Mouse (Mus musculus) layer of hippocampus, postnatal 36 days (tissue): ENCODE measurements around the gene Rrm2. TPM values are rescaled to one million over a fixed set of nuclear protein-coding genes. Genes with fewer than 3 reads are reported as not detected.

Experiments
- DNase-seq, 2 experiments: peaks; one replicate each; pipeline ENCODE4 v3.0.0; 2022
- total RNA-seq, 2 experiments: library from RNA; stranded (reverse); gene quantifications; 2 replicates each; pipeline ENCODE4 v1.2.3; 2021

Gene Rrm2
- total RNA-seq, 2 experiments from 2014 or later = 2.5 to 3.1 TPM

- no peak for DNase-seq
Measured at GRCm38 (mm10) chr12:24750521-24750920, 42.5 kb downstream of the Rrm2 start.

DNA sequence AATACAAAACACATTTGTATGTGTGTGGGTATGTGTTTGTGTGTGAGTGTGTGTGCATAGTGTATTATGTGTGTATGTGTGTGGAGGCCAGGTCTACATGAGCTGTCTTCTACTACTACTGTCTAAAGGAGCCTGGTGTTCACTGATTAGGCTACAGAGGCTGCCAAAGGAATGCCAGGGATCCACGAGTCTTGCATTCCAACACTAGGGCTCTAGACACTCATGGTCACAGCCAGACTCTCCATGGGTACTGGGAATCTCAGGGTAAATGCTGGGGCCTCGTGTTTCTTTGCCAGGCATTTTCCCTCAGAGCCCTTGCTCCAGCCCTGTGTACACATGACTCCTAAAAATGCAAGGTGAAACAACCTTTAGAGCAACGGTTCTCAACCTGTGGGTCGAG is 45.6 kb downstream of the Rrm2 start:
- DNase-seq = no peak

GRCm38 (mm10) chr12:24754693-24755092 is 46.7 kb downstream of the Rrm2 start:
- no peak for DNase-seq

DNA sequence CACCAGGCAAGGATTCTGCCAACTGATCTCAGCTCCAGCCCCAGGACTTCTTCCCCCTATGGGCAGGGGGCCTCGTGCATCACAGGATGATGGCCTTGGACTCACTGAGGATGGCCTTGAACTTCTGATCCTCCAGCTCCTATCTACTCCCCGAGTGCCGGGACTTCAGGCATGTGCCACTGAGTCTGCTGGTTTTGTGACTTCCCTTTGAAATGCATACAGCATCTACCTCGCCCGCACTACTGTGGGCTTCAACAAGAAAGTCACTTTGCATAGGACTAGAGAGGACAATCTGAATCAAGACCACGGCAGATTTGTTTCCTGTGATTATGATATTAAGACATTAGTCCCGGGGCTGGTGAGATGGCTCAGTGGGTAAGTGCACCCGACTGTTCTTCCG is 47.4 kb downstream of the Rrm2 start:
- no peak for DNase-seq

DNA sequence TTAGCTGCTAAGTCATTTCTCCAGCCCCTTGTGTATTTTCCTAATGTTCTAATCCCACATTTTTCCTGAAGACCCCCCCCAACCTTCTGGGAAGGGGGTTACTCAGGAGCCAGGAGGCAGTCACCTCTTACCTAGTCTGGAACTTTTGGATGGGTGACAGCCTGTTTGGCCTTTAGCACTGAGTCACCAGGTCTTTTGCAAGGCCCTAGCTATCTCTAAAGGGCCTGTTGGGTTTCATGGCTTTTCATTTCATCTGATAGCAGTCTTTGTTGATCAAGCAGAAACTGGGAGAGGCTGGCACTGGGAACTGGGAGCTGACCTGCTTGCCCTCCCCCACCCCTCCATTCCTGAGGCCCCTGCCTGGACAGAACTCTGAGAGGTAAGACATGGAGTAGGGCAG is 49.3 kb downstream of the Rrm2 start:
- DNase-seq = no peak

DNA sequence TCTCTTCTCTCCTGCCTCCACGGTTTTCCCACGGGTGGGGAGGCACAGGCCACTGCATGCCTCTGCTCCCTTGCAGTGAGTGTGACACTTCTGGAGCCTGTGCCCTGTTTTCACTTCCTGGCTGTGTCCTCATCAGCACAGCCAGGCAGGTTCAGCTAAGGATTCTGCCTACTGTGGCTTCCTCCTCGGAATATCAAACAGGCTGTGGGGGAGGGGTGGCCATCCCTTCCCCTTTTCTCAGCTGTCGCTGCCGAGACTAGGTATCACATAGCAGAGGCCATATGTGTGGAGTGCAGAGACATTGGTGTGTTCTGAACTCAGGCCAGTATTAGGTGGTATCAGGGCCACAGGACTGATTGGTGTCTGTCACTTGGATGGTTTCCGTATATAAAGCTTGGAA is 50.3 kb downstream of the Rrm2 start:
- no peak for DNase-seq

DNA sequence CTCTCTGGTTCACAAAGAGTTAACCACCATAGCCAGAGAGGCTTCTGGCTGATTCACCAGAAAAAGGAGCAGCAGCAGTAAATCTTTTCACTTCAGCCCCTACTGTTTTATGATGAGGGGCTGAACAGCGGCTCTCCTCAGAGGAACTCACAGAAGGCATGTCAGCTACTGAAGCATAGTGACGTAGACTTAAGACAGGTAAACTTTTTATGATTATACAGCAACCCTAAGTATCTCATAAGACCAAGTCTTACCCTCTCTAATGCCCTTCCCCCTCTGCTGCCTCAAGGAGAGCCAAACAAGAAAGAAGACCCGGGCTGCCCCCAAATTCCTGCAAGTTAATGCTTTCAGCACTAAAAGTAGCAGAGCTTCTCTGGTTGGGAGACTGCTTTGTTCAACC is 54.2 kb downstream of the Rrm2 start:
- DNase-seq = no peak

Other genes starting within 250 kb of the Rrm2 start
- 10 to 100 TPM; 29.4 to 31.0 TPM for gene Taf1b, start 209.9 kb upstream of the Rrm2 start, total RNA-seq
- 10 to 100 TPM; 25.1 to 27.7 TPM for gene Grhl1, start 136.0 kb upstream of the Rrm2 start, total RNA-seq
- 1 to 10 TPM; 3.4 to 3.9 TPM for gene Klf11, start 57.0 kb upstream of the Rrm2 start, total RNA-seq
- 10 to 100 TPM; 30.9 to 39.8 TPM for gene Cys1, start 26.4 kb upstream of the Rrm2 start, total RNA-seq
- 10 to 100 TPM; 84.1 to 84.8 TPM for gene Mboat2, start 122.6 kb downstream of the Rrm2 start, total RNA-seq